In the genomic region with DNA sequence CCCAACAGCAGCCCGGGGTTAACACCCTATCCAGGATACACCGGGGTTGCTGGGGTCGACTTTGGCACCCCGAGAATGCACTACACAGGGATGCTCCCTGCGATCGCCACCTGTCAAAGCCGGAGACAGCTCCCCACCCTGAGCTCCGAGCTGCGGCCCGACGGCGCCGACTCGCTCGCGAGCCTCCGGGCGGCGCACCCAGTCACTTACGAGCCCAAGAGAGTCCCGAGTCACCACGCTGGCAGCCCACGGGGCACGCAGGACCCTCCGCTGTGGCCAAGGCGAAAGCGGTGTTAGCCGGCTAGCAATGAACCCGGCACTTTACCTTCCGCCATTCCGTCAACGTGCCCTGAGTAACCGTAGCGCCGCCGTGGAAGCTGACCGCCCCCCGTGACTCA, we compare ENCODE assay signal across 8 mouse cellular contexts. TPM values are rescaled to one million over a fixed set of nuclear protein-coding genes. Genes with fewer than 3 reads are reported as not detected.
A peak's percentile ranks its signal among the peaks of the same experiment; 100 is the strongest.
DNase-seq lines count a peak whose midpoint lies in the region; ATAC-seq lines count a peak whose summit lies in the region.

No protein-coding gene starts in this region.

- peak overlapping the region; percentile 97 for H3K9ac ChIP-seq in intestine, embryonic 16.5 days (ENCODE audit: low read depth, low read length)
- H3K9ac ChIP-seq in midbrain, embryonic 16.5 days (ENCODE audit: low read depth, low read length) = peak overlapping the region; percentile 94

- peaks cover 13% of the 10 kb centered on the region for H3K4me1 ChIP-seq in intestine, embryonic 16.5 days (ENCODE audit: control insufficient read depth, insufficient read depth, low read length)
- peaks cover 26% of the 10 kb centered on the region for H3K4me1 ChIP-seq in midbrain, embryonic 16.5 days (ENCODE audit: control insufficient read depth, insufficient read depth, low read length)

- ATAC-seq in intestine, embryonic 16.5 days = peak; percentile 71
- peak; percentile 77 for ATAC-seq in midbrain, embryonic 16.5 days

- no peaks in the 10 kb centered on the region for H3K36me3 ChIP-seq in intestine, embryonic 16.5 days (ENCODE audit: control insufficient read depth, insufficient read depth, low read length)
- no peaks in the 10 kb centered on the region for H3K36me3 ChIP-seq in midbrain, embryonic 16.5 days (ENCODE audit: control insufficient read depth, insufficient read depth, low read length)

- under 1% methylated on average over 38 of the region's 38 CpGs for WGBS in intestine, embryonic 16.5 days
- WGBS in midbrain, embryonic 16.5 days = 0% methylated on average over 33 of the region's 38 CpGs

- H3K4me2 ChIP-seq in intestine, embryonic 16.5 days (ENCODE audit: low read depth, low read length) = peak overlapping the region; percentile 81
- peak overlapping the region; percentile 80 for H3K4me2 ChIP-seq in midbrain, embryonic 16.5 days (ENCODE audit: low read length)

- H3K4me3 ChIP-seq in intestine, embryonic 16.5 days (ENCODE audit: low read length) = peak overlapping the region; percentile 97
- H3K4me3 ChIP-seq in midbrain, embryonic 16.5 days (ENCODE audit: low read depth, low read length) = peak overlapping the region; percentile 76

- H3K27me3 ChIP-seq in intestine, embryonic 16.5 days (replicated peaks; ENCODE audit: control insufficient read depth, insufficient read depth, low read length) = no peaks in the 10 kb centered on the region
- H3K27me3 ChIP-seq in midbrain, embryonic 16.5 days (ENCODE audit: control insufficient read depth, insufficient read depth, low read depth, low read length) = no peaks in the 10 kb centered on the region

- no peaks in the 10 kb centered on the region for H3K9me3 ChIP-seq in intestine, embryonic 16.5 days (ENCODE audit: control insufficient read depth, low read length)
- H3K9me3 ChIP-seq in midbrain, embryonic 16.5 days (replicated peaks; ENCODE audit: control insufficient read depth, low read length, poor library complexity, severe bottlenecking) = no peaks in the 10 kb centered on the region

- peak; percentile 9 for DNase-seq in gastrocnemius, adult 18-20 months (ENCODE audit: low spot score)
- no peak for DNase-seq in gastrocnemius, adult 8-10 months (ENCODE audit: low spot score in 2 of 2)
- DNase-seq in thymus, postnatal 4 days = peak; percentile 69
- DNase-seq in thymus, postnatal 36 days = no peak
- DNase-seq in cerebellum, postnatal 36 days = no peak
- DNase-seq in thymus, postnatal 0 days (ENCODE audit: low spot score) = no peak

- H3K27ac ChIP-seq in intestine, embryonic 16.5 days (ENCODE audit: low read length) = peak overlapping the region; percentile 66
- H3K27ac ChIP-seq in midbrain, embryonic 16.5 days (ENCODE audit: low read length) = peak overlapping the region; percentile 89

RNA-seq across cellular contexts. Expression of a gene that starts 0.3 kb away (rescaled TPM):
- total RNA-seq in gastrocnemius, adult 18-20 months (2021) = 10 to 100 TPM; 31.8 to 33.3 TPM
- 10 to 100 TPM; 28.3 to 38.2 (median 32.7) TPM for total RNA-seq in gastrocnemius, adult 8-10 months (2022)
- polyA plus RNA-seq in intestine, embryonic 16.5 days (2015; fragmentation: Nextera tagmentation; extraction: Ambion mirVana) = 8.1 and 9.4 TPM in 2 replicates
- polyA plus RNA-seq in midbrain, embryonic 16.5 days (2015; fragmentation: Nextera tagmentation; extraction: Ambion mirVana) = 12.6 and 15.0 TPM in 2 replicates
- polyA plus RNA-seq in thymus, postnatal 0 days (2015; fragmentation: Nextera tagmentation; extraction: Ambion mirVana) = 16.2 and 16.3 TPM in 2 replicates

RNA-seq across cellular contexts. Expression of a gene that starts 0.4 kb away (rescaled TPM):
- 100 to 1,000 TPM; 158 to 191 TPM for total RNA-seq in gastrocnemius, adult 18-20 months (2021)
- total RNA-seq in gastrocnemius, adult 8-10 months (2022) = 100 to 1,000 TPM; 146 to 202 (median 176) TPM
- polyA plus RNA-seq in intestine, embryonic 16.5 days (2015; fragmentation: Nextera tagmentation; extraction: Ambion mirVana) = 70.5 and 75.2 TPM in 2 replicates
- 115 and 121 TPM in 2 replicates for polyA plus RNA-seq in midbrain, embryonic 16.5 days (2015; fragmentation: Nextera tagmentation; extraction: Ambion mirVana)
- 37.3 and 37.8 TPM in 2 replicates for polyA plus RNA-seq in thymus, postnatal 0 days (2015; fragmentation: Nextera tagmentation; extraction: Ambion mirVana)

RNA-seq across cellular contexts. Expression of a gene that starts 39.0 kb away (rescaled TPM):
- total RNA-seq in gastrocnemius, adult 18-20 months (2021) = 10 to 100 TPM; 37.8 to 43.5 TPM
- total RNA-seq in gastrocnemius, adult 8-10 months (2022) = 10 to 100 TPM; 28.2 to 45.0 (median 39.4) TPM
- 70.1 and 71.4 TPM in 2 replicates for polyA plus RNA-seq in intestine, embryonic 16.5 days (2015; fragmentation: Nextera tagmentation; extraction: Ambion mirVana)
- polyA plus RNA-seq in midbrain, embryonic 16.5 days (2015; fragmentation: Nextera tagmentation; extraction: Ambion mirVana) = 48.6 and 49.2 TPM in 2 replicates
- polyA plus RNA-seq in thymus, postnatal 0 days (2015; fragmentation: Nextera tagmentation; extraction: Ambion mirVana) = 45.6 and 51.3 TPM in 2 replicates

RNA-seq across cellular contexts. Expression of a gene that starts 47.4 kb away (rescaled TPM):
- total RNA-seq in gastrocnemius, adult 18-20 months (2021) = 10 to 100 TPM; 18.6 to 31.3 TPM
- total RNA-seq in gastrocnemius, adult 8-10 months (2022) = 10 to 100 TPM; 14.4 to 19.2 (median 16.4) TPM
- 20.0 TPM in 2 replicates for polyA plus RNA-seq in intestine, embryonic 16.5 days (2015; fragmentation: Nextera tagmentation; extraction: Ambion mirVana)
- polyA plus RNA-seq in midbrain, embryonic 16.5 days (2015; fragmentation: Nextera tagmentation; extraction: Ambion mirVana) = 29.9 and 32.4 TPM in 2 replicates
- polyA plus RNA-seq in thymus, postnatal 0 days (2015; fragmentation: Nextera tagmentation; extraction: Ambion mirVana) = 16.7 and 16.8 TPM in 2 replicates

Comparison
In these comparisons a context has a peak if more than half of its experiments do, and no peak if none do; other contexts are left out.
1. DNase-seq: peak in gastrocnemius, adult 18-20 months (single experiment) and thymus, postnatal 4 days (single experiment); none in gastrocnemius, adult 8-10 months (0 of 2), thymus, postnatal 36 days (0 of 2), cerebellum, postnatal 36 days (0 of 2) and thymus, postnatal 0 days (single experiment).